Mouse (Mus musculus): ENCODE measurements around the gene Nfe2. TPM values are rescaled to one million over a fixed set of nuclear protein-coding genes. Genes with fewer than 3 reads are reported as not detected.

The Nfe2 gene
- 1 to 10 TPM; 5.8 to 8.9 TPM for total RNA-seq (2021)
- long read RNA-seq, experiment 1, partial matches to known transcripts: 0 of 1 reads
- long read RNA-seq, experiment 1, other reads (novel, unspliced or antisense): 1 of 1 reads
- long read RNA-seq, experiment 2, partial matches to known transcripts: 0 of 4 reads
- long read RNA-seq, experiment 2, other reads (novel, unspliced or antisense): 4 of 4 reads

GRCm38 (mm10) chr15:103257790-103258728, at the start of gene Nfe2:
Nfe2 (minus strand) TSS chr15:103258403.
- peak; percentile 23 to 59 for DNase-seq (ENCODE audit: low spot score in 2 of 2)

GRCm38 (mm10) chr15:103307125-103307524, 48.9 kb upstream of the Nfe2 start:
- DNase-seq (ENCODE audit: low spot score in 2 of 2): peak; percentile 78 to 90

DNA sequence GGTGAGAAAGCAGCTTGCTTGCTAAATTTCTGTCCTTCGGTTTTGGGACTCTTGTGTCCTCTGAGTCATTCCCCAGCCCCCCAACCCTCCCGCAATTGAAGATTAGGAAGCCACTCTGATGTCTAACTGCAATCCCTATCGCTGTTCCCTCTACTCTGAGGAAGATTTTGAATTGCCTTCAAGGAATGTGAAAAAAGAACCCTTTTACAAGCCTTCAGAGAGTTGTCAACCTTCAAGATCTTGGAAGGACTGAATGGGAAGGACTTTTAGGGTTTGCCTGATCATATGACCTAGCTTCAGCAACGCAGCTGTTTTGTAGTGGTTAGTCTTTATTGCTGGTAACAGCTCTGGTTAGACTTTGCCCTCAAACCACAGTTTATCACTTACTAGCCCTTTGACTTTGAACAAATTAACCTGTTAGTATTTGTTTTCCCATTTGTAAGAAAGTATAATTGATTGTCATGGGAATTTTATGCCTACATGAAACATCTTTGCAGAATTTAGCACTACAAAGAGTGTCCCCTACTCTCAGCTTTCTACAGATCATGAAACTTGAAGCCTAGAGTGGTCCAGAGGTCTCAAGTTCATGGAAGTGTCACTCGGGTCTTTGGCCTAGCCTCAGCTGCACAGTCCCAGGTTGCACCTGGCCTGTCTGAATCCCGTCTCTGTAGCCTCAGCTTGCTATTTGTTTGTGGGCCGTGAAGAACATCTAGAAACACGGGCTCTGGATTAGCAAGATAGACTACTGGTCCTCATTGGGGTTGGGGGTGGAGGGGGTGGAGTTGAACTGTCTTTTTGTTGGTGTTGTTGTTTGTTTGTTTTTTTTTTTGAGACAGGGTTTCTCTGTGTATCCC, 47.8 kb upstream of the Nfe2 start:
- DNase-seq (ENCODE audit: low spot score in 2 of 2): no peak

- peak; percentile 85 for DNase-seq (ENCODE audit: low spot score in 2 of 2)
Observed at GRCm38 (mm10) chr15:103305070-103305678, 47.0 kb upstream of the Nfe2 start.

- no peak for DNase-seq (ENCODE audit: low spot score in 2 of 2)
Observed at GRCm38 (mm10) chr15:103304616-103304969, 46.4 kb upstream of the Nfe2 start.

- no peak for DNase-seq (ENCODE audit: low spot score in 2 of 2)
Observed at GRCm38 (mm10) chr15:103303916-103304615, 45.9 kb upstream of the Nfe2 start.

- DNase-seq (ENCODE audit: low spot score in 2 of 2): no peak
Observed at GRCm38 (mm10) chr15:103302341-103303021, 44.3 kb upstream of the Nfe2 start.

- DNase-seq (ENCODE audit: low spot score in 2 of 2): no peak
Observed at GRCm38 (mm10) chr15:103301547-103302340, 43.5 kb upstream of the Nfe2 start.

DNA sequence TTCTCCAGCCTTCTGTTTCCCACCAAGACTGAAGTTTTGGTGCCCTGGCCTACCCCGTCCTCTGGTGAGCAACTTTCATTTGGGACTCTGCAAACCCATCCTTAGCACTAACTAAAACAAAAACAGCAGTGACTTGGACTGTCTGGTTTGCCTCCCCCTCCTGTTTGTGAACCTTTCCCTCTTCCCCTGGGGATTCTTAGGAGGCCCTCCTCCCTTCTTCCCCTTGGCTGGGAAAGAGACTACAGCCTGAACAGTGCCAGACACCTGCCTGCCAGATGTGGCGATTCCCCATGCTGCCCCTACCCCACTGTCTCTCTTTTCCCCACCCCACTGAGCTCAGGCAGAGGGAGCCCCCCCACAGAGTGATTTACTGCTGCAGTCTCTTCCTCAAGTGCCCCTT, 42.8 kb upstream of the Nfe2 start:
- DNase-seq (ENCODE audit: low spot score in 2 of 2): no peak

DNA sequence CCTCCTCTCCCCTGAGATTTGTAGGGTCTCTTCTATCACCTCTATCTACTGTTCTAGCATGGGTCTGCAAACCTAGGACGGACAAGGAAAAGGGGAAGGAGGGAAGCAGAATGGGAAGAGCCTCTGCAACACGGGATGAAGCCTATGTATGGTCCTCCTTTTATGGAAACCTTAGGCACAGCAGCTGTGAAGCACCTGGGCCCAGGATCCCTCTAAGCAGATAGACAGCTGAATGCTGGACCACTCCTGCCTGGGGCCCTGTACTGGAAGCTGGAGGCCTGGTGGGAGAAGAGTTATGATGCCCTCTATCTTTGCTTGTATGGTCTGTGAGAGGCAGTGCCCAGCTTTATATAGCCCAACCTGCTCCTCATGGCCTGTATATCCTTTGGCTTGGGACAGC, 42.4 kb upstream of the Nfe2 start:
- no peak for DNase-seq (ENCODE audit: low spot score in 2 of 2)

- no peak for DNase-seq (ENCODE audit: low spot score in 2 of 2)
Observed at GRCm38 (mm10) chr15:103300067-103300471, 41.9 kb upstream of the Nfe2 start.

DNA sequence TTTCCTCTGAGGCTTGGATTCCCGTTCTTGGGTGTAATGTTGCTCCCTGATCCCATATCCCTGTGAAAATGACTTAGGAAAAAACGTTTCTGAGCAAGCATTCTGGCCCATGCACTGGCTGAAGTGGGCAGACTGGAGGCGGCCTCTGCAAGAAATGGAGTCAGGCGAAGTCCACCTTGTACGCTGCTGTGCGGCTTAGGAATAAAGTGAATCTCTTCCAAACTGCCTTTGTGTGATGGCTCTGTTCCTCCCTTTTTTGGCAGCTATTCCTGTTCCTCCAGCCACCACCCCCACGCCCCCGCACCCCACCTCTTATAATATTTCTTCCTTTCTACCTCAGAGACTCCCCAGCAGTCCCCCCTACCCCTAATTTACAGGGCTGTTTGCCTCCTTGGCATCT, 41.4 kb upstream of the Nfe2 start:
- DNase-seq (ENCODE audit: low spot score in 2 of 2): no peak

DNA sequence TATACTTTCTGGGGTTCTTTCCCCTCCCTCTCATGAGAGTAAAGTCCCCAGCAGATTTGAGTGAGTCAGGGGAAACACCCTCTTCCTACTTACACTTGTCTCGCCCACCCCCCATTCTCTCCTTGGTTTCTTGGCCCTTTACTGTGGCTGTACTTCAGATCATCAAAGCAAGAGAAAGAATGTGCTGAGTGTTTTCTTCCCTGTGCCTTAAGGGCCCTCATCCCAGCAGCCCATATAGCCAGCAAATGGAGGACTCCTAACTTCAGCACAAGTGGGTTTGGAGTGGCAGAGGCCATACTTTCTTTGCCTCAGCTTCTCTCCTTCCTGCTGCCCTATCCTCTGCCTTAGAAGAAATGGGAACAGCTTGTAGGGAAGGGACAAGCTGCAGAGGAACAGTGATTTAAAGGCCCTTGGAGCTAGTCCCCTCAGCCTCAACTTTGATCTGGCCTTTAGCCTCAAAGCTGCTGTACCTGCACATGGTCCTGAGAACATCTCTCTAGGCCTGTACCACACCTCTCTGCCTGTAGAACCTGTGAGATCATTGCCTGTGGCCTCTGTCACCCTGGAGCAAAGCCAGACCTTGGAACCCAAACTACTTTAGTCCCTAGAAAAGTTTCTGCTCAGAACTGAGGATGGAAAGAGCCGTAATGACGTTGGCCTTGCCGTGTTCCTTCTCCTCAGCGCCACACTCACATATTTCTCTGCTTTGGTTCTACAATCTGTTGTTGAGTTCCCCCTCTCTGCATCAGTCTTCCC, 40.8 kb upstream of the Nfe2 start:
- no peak for DNase-seq (ENCODE audit: low spot score in 2 of 2)

DNA sequence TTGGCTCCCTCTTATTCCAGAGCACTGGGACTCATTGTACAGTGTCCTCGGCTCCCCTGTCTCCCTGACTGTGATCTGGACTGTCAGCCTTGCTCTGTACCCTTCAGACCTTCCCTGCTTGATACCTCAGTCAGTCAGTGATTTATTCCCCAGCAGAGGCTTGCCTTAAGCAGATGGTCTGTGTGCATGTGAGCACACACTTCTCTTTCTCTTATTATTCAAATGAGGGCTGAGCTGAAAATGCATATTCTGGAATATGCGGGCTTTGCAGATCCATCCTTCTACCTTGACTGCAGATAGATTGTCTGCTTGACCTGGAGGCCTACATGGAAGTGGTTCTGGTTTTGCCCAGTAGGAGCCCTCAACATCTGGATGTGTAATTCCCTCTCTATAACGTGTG, 39.8 kb upstream of the Nfe2 start:
- no peak for DNase-seq (ENCODE audit: low spot score in 2 of 2)

- no peak for DNase-seq (ENCODE audit: low spot score in 2 of 2)
Observed at GRCm38 (mm10) chr15:103297313-103297712, 39.1 kb upstream of the Nfe2 start.

GRCm38 (mm10) chr15:103295851-103296250, 37.6 kb upstream of the Nfe2 start:
- no peak for DNase-seq (ENCODE audit: low spot score in 2 of 2)

DNA sequence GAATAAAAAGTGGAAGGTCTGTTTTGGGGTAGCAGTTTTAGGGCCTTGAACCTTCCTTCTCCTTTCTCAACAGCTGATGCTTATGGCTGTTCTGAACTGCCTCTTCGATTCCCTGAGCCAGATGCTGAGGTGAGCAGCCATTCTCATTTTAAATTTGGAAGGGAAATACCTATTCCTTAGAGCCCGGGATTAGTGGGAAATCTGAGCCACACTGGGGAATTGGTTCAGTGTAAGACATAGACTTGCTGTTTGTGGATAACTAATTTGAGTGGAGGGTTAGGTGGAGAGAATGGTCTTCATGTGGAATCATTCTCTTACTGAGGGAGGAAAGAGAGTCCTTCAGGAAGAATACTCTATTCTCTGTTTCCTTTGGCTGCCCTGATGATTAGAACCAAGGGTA, 36.4 kb upstream of the Nfe2 start:
- no peak for DNase-seq (ENCODE audit: low spot score in 2 of 2)

DNA sequence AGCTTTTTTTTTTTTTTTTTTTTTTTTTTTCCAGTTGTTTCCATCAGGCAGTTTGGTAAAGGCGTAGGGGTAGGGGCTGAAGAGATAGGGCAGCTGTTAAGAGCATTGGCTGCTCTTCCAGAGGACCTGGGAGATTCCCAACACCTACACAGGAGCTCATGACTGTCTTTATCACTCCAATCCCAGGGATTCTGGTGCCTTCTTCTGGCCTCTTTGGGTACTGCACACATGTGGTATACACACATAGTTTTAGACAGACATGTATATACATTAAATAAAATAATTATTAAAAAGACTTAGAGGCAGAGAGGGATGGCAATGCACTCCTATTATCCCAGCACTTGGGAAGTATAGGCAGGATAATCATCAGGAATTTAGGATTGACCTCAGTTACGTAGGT, 35.2 kb upstream of the Nfe2 start:
- no peak for DNase-seq (ENCODE audit: low spot score in 2 of 2)
